Mouse (Mus musculus) C2C12 (cell line): ENCODE measurements around the gene Slc41a2.

Source experiments
- CEBPB ChIP-seq: IDR thresholded peaks from one replicate; pipeline ENCODE4 v1.6.1; 2011; ENCODE audit warnings: low read depth, mild to moderate bottlenecking, control low read depth, moderate library complexity
- CTCF ChIP-seq: IDR thresholded peaks from one replicate; pipeline ENCODE4 v1.5.1; 2011; ENCODE audit not compliant: control insufficient read depth, insufficient read depth, insufficient read length
- USF1 ChIP-seq: IDR thresholded peaks from one replicate; pipeline ENCODE4 v1.6.1; 2011; ENCODE audit warnings: low read depth, mild to moderate bottlenecking, control low read depth, moderate library complexity

- TF ChIP-seq CTCF (no peak), CEBPB (no peak), USF1 (no peak)
Measured at GRCm38 (mm10) chr10:83244131-83244530, 93.6 kb downstream of the Slc41a2 start.
